Mouse (Mus musculus): Measurements from ENCODE around the gene Slc41a2. TPM values are rescaled to one million over a fixed set of nuclear protein-coding genes. Genes with fewer than 3 reads are reported as not detected.

Slc41a2 gene
- polyA plus RNA-seq, 1 experiment: not detected

- Histone ChIP-seq H3K4me1 (ENCODE audit: control insufficient read depth, insufficient read depth, low read length) (no peaks in the 10 kb centered on the region), H3K27ac (ENCODE audit: insufficient read depth, low read length) (no peak overlapping the region), H3K36me3 (ENCODE audit: control insufficient read depth, insufficient read depth, low read length, poor library complexity, severe bottlenecking) (no peaks in the 10 kb centered on the region), H3K9me3 (replicated peaks; ENCODE audit: control insufficient read depth, insufficient read depth, low read length, poor library complexity, severe bottlenecking) (no peaks in the 10 kb centered on the region), H3K27me3 (ENCODE audit: control insufficient read depth, insufficient read depth, low read length, poor library complexity, severe bottlenecking) (no peaks in the 10 kb centered on the region), H3K9ac (ENCODE audit: low read depth, poor library complexity, severe bottlenecking) (no peak overlapping the region), H3K4me3 (ENCODE audit: low read depth, low read length) (no peak overlapping the region)
- TF ChIP-seq POLR2A (IDR thresholded peaks at IDR 0.05; ENCODE audit: insufficient read depth, low read length) (no peak), EP300 (IDR thresholded peaks at IDR 0.05; ENCODE audit: insufficient read depth, low read depth, low read length) (no peak), CTCF (IDR thresholded peaks at IDR 0.05; ENCODE audit: low read depth, low read length) (no peak)
These were observed 17.3 kb downstream of the Slc41a2 start for GRCm38 (mm10) chr10:83320396-83320795.

GRCm38 (mm10) chr10:83313033-83313432 lies 24.6 kb downstream of the Slc41a2 start:
- Histone ChIP-seq H3K27me3 (ENCODE audit: control insufficient read depth, insufficient read depth, low read length, poor library complexity, severe bottlenecking) (no peaks in the 10 kb centered on the region), H3K9me3 (replicated peaks; ENCODE audit: control insufficient read depth, insufficient read depth, low read length, poor library complexity, severe bottlenecking) (no peaks in the 10 kb centered on the region), H3K4me3 (ENCODE audit: low read depth, low read length) (no peak overlapping the region), H3K36me3 (ENCODE audit: control insufficient read depth, insufficient read depth, low read length, poor library complexity, severe bottlenecking) (no peaks in the 10 kb centered on the region), H3K4me1 (ENCODE audit: control insufficient read depth, insufficient read depth, low read length) (no peaks in the 10 kb centered on the region), H3K9ac (ENCODE audit: low read depth, poor library complexity, severe bottlenecking) (no peak overlapping the region), H3K27ac (ENCODE audit: insufficient read depth, low read length) (no peak overlapping the region)
- TF ChIP-seq EP300 (IDR thresholded peaks at IDR 0.05; ENCODE audit: insufficient read depth, low read depth, low read length): no peak
- TF ChIP-seq CTCF (IDR thresholded peaks at IDR 0.05; ENCODE audit: low read depth, low read length): no peak

- H3K4me3 ChIP-seq (ENCODE audit: low read depth, low read length): no peak overlapping the region
- no peaks in the 10 kb centered on the region for H3K36me3 ChIP-seq (ENCODE audit: control insufficient read depth, insufficient read depth, low read length, poor library complexity, severe bottlenecking)
- no peak overlapping the region for H3K9ac ChIP-seq (ENCODE audit: low read depth, poor library complexity, severe bottlenecking)
- no peaks in the 10 kb centered on the region for H3K9me3 ChIP-seq (replicated peaks; ENCODE audit: control insufficient read depth, insufficient read depth, low read length, poor library complexity, severe bottlenecking)
- H3K27me3 ChIP-seq (ENCODE audit: control insufficient read depth, insufficient read depth, low read length, poor library complexity, severe bottlenecking): no peaks in the 10 kb centered on the region
- no peak overlapping the region for H3K27ac ChIP-seq (ENCODE audit: insufficient read depth, low read length)
- TF ChIP-seq CTCF (IDR thresholded peaks at IDR 0.05; ENCODE audit: low read depth, low read length) (no peak), POLR2A (IDR thresholded peaks at IDR 0.05; ENCODE audit: insufficient read depth, low read length) (no peak)
- H3K4me1 ChIP-seq (ENCODE audit: control insufficient read depth, insufficient read depth, low read length): no peaks in the 10 kb centered on the region
These were observed 27.3 kb downstream of the Slc41a2 start for GRCm38 (mm10) chr10:83310356-83310755.

- Histone ChIP-seq H3K9me3 (replicated peaks; ENCODE audit: control insufficient read depth, insufficient read depth, low read length, poor library complexity, severe bottlenecking) (no peaks in the 10 kb centered on the region), H3K36me3 (ENCODE audit: control insufficient read depth, insufficient read depth, low read length, poor library complexity, severe bottlenecking) (no peaks in the 10 kb centered on the region), H3K4me1 (ENCODE audit: control insufficient read depth, insufficient read depth, low read length) (no peaks in the 10 kb centered on the region), H3K4me3 (ENCODE audit: low read depth, low read length) (no peak overlapping the region), H3K27ac (ENCODE audit: insufficient read depth, low read length) (no peak overlapping the region), H3K27me3 (ENCODE audit: control insufficient read depth, insufficient read depth, low read length, poor library complexity, severe bottlenecking) (no peaks in the 10 kb centered on the region), H3K9ac (ENCODE audit: low read depth, poor library complexity, severe bottlenecking) (no peak overlapping the region)
- TF ChIP-seq CTCF (IDR thresholded peaks at IDR 0.05; ENCODE audit: low read depth, low read length) (no peak), POLR2A (IDR thresholded peaks at IDR 0.05; ENCODE audit: insufficient read depth, low read length) (no peak), EP300 (IDR thresholded peaks at IDR 0.05; ENCODE audit: insufficient read depth, low read depth, low read length) (no peak)
These were observed 36.0 kb downstream of the Slc41a2 start for GRCm38 (mm10) chr10:83301687-83302086.

GRCm38 (mm10) chr10:83301054-83301453 lies 36.6 kb downstream of the Slc41a2 start:
- Histone ChIP-seq H3K9ac (ENCODE audit: low read depth, poor library complexity, severe bottlenecking) (no peak overlapping the region), H3K27ac (ENCODE audit: insufficient read depth, low read length) (no peak overlapping the region), H3K36me3 (ENCODE audit: control insufficient read depth, insufficient read depth, low read length, poor library complexity, severe bottlenecking) (no peaks in the 10 kb centered on the region), H3K4me1 (ENCODE audit: control insufficient read depth, insufficient read depth, low read length) (no peaks in the 10 kb centered on the region), H3K4me3 (ENCODE audit: low read depth, low read length) (no peak overlapping the region), H3K27me3 (ENCODE audit: control insufficient read depth, insufficient read depth, low read length, poor library complexity, severe bottlenecking) (no peaks in the 10 kb centered on the region), H3K9me3 (replicated peaks; ENCODE audit: control insufficient read depth, insufficient read depth, low read length, poor library complexity, severe bottlenecking) (no peaks in the 10 kb centered on the region)
- TF ChIP-seq POLR2A (IDR thresholded peaks at IDR 0.05; ENCODE audit: insufficient read depth, low read length) (no peak), EP300 (IDR thresholded peaks at IDR 0.05; ENCODE audit: insufficient read depth, low read depth, low read length) (no peak), CTCF (IDR thresholded peaks at IDR 0.05; ENCODE audit: low read depth, low read length) (no peak)

GRCm38 (mm10) chr10:83297017-83297416 lies 40.7 kb downstream of the Slc41a2 start:
- Histone ChIP-seq H3K9me3 (replicated peaks; ENCODE audit: control insufficient read depth, insufficient read depth, low read length, poor library complexity, severe bottlenecking) (no peaks in the 10 kb centered on the region), H3K27me3 (ENCODE audit: control insufficient read depth, insufficient read depth, low read length, poor library complexity, severe bottlenecking) (no peaks in the 10 kb centered on the region), H3K9ac (ENCODE audit: low read depth, poor library complexity, severe bottlenecking) (no peak overlapping the region), H3K4me3 (ENCODE audit: low read depth, low read length) (no peak overlapping the region), H3K36me3 (ENCODE audit: control insufficient read depth, insufficient read depth, low read length, poor library complexity, severe bottlenecking) (no peaks in the 10 kb centered on the region), H3K27ac (ENCODE audit: insufficient read depth, low read length) (no peak overlapping the region), H3K4me1 (ENCODE audit: control insufficient read depth, insufficient read depth, low read length) (no peaks in the 10 kb centered on the region)
- TF ChIP-seq CTCF (IDR thresholded peaks at IDR 0.05; ENCODE audit: low read depth, low read length) (no peak), EP300 (IDR thresholded peaks at IDR 0.05; ENCODE audit: insufficient read depth, low read depth, low read length) (no peak), POLR2A (IDR thresholded peaks at IDR 0.05; ENCODE audit: insufficient read depth, low read length) (no peak)

Data from ES-Bruce4 (cell line).